Mouse (Mus musculus) mouse embryonic stem cell (cell line): ENCODE measurements around the gene Olfr524.

ENCODE experiments used
- in situ Hi-C, 2 experiments: fragments of 300-500 bp; cut with MboI; formaldehyde crosslinking; loops; 1 replicate in 1 of 2; 3 replicates in 1 of 2; pipeline ENCODE4 v1.14.3; 2019 to 2020; ENCODE audit warnings: low sequenced_read_pairs in 2 of 2, low pct_unique_long_range_greater_than_20kb in 1 of 2, mixed read lengths in 1 of 2; ENCODE audit not compliant: unreplicated experiment in 1 of 2

Olfr524 gene

DNA sequence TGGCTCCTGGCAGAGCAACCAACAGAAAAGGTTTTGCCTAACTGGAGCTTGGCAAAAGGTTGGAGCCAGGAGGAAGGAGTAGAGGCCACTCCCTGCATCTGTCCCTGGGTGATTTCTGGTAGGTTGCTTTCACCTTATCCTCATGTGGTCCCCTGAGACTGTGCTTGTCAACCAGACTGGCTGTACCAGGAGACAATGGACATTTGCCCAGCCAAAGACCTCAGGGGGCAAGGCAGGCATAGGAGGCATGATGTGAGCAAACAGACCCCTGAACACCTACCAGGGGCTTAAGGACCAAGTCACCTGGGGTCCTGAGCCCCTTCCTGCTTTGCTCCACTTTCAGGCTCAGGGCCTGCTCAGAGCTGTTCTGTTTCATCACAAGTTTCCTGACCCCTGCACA, at the start of gene Olfr524:
Gene Olfr524 (minus strand): TSS at position 101 of the 400 bp plus-strand sequence.
- in situ Hi-C loops: no loop called here

DNA sequence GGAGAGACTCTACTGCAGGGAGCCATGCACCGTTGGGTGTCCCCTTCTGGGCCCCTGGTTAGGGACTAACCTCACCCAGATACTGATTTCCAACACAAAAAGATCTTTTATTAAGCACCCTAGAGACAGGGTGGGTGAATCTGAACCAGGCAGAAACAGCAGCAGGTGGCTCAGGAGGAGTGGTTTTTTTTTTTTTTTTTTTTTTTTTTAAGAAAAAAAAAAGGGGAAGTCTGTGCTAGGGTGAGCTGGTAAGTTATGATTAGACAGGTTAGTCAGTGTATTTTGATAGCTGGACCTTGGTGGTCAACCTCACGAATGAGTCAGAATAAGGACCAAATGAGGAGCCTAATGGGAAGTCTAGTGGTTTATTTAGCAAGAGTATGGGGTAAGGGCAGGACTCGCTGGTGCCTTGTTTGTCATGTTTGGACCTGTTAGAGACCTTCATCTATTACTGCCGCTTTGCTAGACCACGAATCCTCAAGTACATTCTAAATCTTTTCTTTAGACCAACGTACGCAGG, 48.1 kb upstream of the Olfr524 start:
- in situ Hi-C loops: no loop called here

DNA sequence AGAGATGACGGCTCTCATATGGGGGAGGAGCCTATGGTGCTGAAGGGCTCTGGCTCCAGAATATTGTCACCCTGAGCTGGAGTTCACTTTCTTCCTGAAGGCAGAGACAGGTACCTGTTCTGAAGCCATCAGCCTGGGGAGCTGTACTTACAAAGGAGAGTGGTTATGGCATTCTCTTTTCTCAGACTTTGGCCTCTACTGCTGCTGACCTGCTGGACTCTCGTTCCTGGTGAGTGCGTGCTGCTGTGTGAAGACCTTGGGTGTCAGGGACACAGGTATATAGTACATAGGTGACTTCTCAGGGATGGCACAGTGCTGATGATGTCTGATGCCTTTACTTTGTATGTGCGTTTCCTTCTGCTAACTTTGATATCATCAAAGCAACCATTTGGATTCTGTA, 41.5 kb upstream of the Olfr524 start, which contains the start of gene 5830411N06Rik:
Gene 5830411N06Rik (plus strand): TSS at position 69 of the 400 bp plus-strand sequence.
- in situ Hi-C loops: no loop called here

DNA sequence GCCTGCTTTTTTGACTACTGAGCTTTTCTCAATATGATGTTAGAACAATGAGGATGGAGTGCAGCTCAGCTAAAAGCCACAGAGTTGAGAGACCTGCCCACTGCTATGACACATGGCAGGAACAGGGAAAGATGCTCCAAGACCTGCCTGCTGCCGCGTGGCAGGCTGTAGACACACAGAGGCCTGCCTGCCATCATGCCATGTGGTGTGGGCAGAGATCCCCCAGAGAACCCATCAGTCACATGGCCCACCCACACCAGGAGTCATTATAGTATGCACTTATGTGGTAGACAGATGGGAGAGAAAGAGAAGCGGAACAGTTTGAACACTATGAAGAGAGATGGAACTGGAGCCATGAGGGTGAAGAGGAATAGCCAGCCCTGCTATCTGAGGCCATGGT, 27.9 kb upstream of the Olfr524 start:
- in situ Hi-C loops: no loop called here

DNA sequence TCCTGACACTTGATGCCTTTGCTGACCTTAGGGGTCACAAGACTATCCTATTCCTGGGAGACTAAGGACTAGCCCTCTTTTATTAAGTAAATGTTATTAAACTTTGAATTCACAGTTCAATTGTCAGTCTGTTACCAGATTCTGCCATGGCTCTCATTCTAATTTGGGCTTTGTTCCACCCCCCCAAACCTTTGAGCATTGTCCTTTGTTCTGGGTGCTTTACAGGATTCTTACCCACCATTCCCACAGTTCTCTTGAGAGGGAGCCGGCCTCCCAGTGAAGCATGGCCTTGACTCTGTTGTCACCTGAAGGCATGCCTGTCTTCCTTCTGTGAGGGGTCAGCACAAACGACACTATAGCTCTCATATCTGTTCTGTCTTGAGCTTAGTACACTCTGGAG, 25.3 kb upstream of the Olfr524 start:
- in situ Hi-C loops: no loop called here

DNA sequence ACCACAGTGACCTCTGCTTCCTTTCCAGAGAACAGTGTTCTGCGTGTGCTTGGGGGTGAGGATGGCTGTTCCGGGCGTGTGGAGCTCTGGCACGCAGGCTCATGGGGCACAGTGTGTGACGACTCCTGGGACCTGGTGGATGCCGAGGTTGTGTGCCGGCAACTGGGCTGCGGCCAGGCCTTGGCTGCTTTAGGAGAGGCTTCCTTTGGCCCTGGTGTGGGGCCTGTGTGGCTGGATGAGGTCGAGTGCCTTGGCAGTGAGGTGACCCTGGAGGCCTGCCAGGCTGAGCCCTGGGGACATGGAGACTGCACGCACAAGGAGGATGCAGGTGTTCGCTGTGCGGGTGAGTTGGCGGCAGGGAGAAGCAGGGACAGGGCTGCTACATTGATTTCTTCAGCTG, 22.7 kb upstream of the Olfr524 start:
- in situ Hi-C loops: no loop called here

DNA sequence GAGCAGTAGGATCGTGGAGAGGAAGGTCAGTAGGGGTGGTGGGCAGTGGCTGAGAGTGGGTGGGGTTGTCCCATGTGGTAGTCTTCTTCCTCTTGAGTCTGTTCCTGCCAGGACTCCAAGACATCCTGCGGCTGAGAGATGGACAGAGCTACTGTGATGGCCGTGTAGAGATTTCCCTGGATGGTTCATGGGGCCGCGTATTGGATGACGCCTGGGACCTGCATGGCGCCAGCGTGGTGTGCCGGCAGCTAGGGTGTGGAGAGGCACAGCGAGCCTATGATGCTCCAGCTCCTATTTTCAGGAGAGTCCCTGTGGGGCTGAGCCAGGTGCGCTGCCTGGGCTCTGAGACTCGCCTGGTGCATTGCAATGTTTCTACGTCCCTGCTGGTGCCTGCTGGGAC, 18.4 kb upstream of the Olfr524 start:
- in situ Hi-C loops: no loop called here

DNA sequence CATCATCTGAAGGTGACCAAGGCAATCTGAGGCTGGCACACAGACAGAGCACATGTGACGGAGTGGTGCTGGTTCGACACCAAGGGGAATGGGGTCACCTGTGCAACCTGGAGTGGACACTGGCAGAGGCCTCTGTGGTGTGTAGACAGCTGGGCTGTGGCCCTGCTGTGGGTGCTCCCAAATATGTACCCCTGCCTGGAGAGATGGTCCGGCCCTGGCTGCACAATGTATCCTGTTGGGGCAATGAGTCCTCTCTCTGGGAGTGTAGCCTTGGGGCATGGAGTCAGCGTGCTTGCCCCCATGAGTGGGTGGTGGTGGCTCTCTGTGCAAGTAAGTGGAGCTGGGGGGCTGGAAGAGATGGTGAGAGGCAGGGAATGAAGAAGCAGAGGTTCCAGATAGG, 14.6 kb upstream of the Olfr524 start:
- in situ Hi-C loops: no loop called here

DNA sequence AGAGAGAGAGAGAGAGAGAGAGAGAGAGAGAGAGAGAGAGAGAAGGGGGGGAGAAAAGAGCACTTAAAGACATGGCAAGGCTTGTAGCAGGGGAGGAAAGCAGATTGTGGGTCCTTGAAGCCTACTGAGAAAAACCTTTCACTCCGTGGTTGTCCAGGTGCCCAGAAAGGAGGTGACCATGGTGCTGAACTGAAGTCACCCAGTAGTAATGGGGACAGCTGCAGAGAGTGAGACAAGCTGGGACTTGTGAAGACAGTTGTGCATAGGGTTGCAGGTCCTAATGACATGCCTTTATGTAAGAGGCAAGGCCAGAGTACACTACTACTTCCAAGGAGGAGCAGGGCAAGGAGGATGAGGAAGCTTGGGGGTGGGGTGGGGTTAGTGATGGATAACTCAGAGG, 13.5 kb upstream of the Olfr524 start:
- in situ Hi-C loops: no loop called here

DNA sequence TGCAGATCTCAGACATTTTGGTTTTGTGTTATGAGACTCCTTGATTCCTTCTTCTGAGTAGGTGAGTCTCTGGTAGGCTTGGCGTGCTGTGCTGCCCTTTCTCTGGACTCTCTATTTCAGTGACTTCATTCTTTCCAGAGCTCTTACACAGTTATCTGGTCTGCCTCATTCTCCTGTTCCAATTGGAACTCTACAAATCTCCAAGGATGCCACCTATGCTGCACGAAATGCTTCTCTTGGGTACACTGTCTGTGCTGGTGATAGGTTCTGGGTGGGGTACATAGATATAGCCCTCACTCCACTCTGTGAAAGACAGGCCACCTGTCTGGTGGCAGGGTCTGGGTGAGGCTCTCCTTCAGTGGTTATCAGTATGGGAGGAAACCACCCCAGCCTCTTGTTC, 12.2 kb upstream of the Olfr524 start, which contains the start of gene Cd163l1:
Gene Cd163l1 (plus strand): TSS at position 301 of the 400 bp plus-strand sequence.
- in situ Hi-C loops: no loop called here

DNA sequence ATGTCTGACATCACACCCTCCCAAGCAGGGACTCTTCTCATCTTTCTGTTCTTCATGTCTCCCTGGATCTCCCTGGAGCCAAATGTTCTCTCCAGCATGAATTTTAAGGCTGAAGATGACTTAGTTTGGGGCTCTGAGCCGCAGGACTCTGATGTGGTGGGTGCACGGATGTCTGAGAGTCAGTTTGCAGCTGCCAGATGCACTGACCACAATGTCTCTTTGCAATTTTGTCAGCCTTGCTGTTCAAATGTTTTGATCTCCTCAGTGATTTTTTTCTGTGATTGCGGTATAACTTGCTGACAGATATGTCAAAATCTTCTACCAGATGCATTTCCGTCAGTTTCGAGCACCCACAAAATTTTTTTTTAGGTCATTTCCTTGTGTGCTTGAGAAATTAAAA, 8.1 kb upstream of the Olfr524 start:
- in situ Hi-C loops: no loop called here

DNA sequence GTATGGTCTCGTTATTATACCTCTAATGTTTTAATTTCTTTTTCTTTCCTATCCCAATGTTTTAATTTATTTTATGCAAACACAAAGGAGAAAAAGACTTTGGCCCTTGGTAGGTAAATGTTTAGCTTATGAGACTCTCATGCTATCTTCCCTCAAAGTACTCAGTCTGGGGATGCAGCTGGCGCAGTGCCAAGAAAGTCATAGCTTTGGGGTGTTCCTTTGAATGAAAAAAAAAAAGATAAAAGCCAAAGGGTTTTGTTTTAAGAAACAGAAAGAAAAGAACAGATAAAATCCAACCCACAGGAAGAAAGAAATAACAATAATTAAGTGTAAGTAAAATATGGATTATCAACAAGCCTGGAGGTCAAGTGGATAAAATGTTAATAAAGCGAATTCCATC, 2.9 kb upstream of the Olfr524 start:
- in situ Hi-C loops: no loop called here

DNA sequence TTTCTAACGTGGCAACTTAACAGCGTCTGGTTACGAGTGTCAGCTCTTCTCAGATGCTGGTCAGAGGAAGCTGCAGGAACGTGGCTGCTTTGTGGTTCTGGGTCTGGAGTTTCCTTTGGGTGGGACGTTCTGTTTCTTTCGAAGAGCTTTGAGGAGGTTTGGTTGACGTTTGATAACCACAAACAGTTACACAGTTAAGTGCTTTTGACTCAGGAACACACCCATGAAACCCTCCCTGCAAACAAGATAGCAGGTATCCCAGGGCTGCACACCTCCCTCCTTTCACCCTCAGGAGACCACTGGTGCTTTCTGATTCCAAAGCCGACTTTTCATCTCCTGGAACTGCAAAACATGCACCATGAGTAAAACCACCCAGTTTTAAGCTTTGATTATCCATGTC, 2.4 kb upstream of the Olfr524 start:
- in situ Hi-C loops: no loop called here

DNA sequence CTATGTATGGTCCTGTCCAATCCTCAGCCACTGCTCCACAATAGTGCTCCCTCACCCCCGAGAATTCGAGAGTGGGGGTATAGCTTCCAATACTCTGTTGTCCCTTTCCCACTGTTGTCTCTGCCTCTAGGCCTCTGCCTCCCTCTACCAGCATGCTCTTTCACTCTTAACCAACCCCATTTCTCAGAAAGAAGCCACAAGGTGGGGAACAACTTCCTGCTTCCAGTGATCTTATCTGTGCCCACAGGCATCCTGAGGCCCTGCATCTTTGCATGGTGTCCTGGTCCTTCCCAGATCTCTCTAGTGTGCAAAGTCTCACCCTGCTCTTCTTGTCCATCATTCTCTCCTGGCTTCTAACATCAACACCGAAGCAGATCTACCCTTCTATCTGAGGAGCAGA, 1.1 kb upstream of the Olfr524 start:
- in situ Hi-C loops: no loop called here

DNA sequence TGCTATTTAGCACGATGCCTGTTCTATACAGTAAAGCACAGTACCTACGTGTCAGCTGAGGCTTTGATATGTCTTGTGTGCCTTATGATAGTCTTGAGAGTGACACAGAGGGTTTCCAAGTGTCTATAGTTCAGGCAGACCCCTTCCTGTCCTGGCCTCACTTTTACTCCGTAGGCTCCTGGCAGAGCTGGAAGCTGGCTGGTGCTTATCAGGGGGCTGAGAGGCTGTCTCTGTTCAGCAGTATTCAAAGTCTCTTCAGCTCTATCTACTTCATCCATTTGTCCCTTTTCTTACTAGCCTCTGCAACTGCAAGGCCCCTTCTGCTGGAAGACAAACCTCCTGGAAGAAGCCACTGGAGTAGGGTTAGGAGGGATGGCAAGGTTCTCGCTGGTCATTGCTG, 4.7 kb downstream of the Olfr524 start:
- in situ Hi-C loops: no loop called here

DNA sequence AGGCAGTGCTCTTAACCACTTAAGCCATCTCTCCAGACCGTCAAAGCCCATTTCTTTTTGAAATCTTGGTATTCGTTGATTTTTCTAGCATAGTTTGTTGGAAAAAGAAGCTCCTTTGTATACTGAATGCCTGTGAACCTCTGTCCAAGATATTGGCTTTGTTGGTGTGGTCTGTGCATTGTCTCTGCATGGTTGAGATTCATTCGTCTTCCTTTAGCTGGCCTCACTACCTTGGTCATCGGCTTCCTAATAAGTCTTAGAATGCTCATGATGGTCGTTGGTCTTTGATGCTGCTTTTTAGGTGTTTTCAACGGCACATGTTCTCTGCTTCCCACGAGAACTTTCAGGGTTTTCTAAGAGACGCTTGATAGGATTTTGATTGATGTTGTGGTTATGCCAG, 9.8 kb downstream of the Olfr524 start:
- in situ Hi-C loops: loop anchor here in 1 of 2 experiments (10.0 kb wide), 1 partner anchor 599 kb away; no protein-coding TSS in a partner anchor

DNA sequence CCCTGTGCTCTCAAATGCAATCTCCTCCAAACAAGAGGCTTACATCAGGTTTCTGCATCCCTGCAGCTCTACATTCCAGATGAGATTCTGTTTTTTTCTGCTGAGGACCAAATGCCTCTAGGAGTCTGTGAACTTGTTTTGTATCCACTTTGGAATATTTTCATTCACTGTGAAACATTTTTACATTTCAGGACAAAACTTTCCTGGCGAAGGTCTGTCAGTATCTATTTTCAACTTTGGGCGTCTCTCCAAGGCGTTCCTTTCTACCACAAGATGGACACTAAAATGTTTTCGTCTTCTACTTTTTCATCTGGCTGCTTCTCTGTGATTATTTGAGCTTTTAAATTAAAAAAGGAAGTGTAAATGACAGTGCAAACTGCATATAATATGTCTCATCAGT, 11.7 kb downstream of the Olfr524 start:
- in situ Hi-C loops: loop anchor here in 1 of 2 experiments (10.0 kb wide), 1 partner anchor 601 kb away; no protein-coding TSS in a partner anchor

DNA sequence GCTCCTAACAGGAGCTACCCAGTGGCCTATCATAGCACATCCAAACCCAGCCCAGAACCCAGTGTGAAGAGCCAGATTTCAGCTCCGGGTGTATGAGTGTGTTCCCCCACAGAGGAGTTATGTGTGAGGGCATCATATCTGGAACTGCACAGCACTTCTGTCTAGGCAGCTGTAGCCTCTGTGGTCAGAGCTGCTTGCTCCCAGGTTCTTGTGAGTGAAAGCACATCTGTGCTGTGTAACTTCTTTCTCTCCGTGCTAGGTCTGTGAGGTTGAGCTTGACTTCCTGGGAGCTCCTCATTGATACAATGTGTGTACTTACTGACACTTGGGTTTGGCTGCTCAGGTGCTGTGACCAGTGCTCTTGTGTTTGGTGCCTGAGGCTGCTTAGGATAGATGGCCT, 12.9 kb downstream of the Olfr524 start:
- in situ Hi-C loops: loop anchor here in 1 of 2 experiments (10.0 kb wide), 1 partner anchor 602 kb away; no protein-coding TSS in a partner anchor

DNA sequence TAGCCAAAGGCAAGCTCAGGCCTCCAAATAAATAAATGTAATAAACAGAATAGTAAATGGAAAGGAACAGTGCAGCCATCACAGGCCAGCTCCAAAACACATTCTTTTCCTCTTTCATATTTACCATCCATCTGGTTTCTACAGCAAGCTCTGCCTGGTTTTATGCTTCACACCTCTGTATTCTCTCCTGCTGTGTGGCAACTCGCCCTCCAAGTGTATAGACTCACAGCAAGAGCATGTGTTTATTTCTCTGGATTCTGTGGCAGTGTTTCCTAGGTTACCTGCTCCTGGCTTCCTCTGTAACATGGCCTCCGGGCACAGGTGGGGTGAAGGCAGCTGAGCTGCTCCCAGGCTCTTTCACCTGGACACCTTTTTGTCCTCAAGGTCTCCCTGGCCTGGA, 13.3 kb downstream of the Olfr524 start:
- in situ Hi-C loops: loop anchor here in 1 of 2 experiments (10.0 kb wide), 1 partner anchor 602 kb away; no protein-coding TSS in a partner anchor

DNA sequence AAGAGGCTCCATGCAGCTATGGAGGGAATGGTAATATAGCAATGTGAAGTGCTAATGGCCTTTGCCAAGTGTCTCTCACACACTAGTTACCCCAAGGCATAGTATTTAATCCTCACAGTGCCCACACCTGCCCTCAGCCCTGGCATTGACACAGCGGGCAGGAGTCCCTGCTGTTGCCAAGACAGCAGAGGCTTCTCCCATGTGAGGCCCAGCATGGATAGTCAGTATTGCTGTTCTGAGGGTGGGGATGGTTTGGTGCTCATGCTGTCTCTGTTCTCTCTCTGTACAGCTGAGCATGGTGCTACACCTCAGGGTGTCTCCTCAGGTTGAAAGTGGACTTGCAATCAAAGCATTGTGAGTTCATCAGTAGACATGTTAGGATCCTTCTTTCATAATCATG, 15.3 kb downstream of the Olfr524 start:
- in situ Hi-C loops: loop anchor here in 1 of 2 experiments (10.0 kb wide), 1 partner anchor 604 kb away; no protein-coding TSS in a partner anchor
